Mouse (Mus musculus): ENCODE measurements around the gene Simc1.

Gene Simc1

DNA sequence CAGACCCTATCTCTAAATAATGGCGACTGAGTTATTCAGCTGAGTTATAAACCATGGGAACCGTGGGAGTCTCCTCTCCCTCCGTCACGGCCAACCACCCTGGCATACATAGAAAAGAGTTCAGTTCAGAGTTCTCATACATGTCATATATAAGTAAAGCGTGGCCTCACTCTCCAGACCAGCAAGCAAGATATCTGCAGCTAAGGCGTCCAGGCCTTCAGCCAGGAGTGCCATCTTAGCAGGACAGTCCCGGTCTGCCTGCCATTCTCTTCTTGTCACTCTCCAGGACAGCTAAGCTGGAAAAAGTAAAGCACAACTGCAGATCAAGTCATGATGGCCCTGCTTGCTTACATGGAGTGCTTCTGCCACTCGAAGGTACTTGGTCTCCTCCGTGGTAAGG, 52.6 kb downstream of the Simc1 start:
- no peak for DNase-seq

DNA sequence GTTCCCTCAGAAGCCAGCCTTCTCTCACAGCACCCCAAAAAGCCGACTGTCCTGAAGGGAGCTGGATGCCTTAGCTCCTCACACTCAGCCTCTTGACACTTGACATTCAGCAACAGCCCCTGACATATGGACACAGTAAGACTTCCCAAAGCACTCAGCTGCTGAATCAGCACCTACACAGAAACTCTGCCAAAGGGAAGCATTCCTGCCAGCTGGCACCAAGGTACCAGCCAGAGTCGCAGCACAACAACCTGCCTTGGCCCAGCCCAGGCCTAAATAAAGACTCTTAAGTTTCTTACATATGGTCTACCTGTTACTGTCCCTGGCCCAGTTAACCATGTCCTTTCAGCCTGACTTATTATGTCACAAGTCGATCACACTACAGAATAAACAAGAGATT, 53.2 kb downstream of the Simc1 start:
- DNase-seq = peak; percentile 67

DNA sequence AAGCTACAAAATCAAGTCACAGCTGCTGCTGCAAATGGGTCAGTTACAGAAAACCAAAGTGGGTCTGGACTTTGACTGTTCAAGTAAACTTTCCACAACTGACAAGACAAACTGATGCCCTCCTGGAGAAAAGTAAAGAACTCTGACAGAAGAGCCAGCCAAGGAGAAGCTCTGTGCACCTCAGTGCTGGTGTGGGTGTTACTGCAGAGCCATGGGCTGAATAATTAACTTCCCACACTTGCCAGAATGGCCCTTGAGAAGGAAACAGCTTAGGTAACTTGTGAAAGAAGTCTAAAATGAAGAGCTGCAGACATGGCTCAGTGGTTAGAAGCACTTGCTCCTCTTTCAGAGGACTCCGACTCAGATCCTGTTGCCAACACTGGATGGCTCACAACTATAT, 54.1 kb downstream of the Simc1 start:
- peak; percentile 47 for DNase-seq

DNA sequence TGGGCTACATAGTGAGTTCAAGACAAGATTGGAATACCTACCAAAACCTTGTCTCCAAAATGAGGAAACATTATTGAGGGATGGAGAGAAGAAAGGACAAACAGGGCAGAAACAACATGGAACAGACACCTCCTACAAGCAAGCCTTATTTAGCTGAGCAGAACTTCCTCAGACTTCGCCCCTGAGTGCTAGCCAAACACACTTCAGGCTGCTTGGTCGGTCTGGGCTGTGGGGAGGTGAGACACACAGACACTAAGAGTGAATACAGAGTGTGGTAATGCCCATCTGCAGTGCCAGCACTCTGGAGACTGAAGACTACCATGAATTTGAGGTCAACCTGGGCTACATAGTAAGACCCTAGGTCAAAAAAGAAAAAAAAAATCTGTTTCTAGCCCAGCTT, 56.1 kb downstream of the Simc1 start:
- DNase-seq = no peak

DNA sequence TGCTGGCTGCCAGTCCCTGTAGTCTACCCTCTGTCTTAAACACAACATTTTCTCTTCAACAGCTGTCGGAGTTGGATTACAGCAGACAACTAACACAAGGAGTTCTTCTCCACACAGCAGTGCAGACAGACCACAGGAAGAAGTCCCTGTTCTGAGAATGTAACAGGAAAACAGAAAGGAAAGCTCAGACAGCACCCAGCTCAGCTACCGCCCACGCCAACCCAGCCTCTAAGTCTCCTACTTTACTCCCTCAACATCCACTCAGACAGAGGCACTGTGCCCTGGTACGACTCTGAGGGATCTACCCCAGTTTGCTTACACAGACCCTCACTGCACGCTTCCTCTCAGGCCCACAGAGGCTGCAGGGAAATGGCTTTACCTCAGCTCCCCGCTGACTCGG, 57.0 kb downstream of the Simc1 start:
- DNase-seq = no peak

DNA sequence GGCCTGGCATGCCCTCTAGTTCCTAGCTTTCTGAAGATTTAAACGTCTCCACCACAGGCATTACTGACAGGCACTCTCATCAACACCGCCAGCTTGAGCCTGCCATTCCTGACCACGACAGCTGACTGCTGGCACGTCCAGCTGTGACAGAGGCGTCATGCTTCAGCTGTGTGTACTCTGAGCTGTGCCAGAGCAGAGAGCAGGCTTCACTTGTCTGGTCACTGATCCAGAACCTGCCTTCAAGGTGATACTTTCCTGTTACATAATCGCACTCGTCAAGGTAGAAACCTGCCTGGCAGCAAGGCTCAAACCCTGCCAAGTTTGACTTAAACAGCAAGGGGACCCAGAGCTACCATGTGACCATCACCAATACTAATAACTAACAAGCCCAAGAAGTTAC, 59.0 kb downstream of the Simc1 start:
- DNase-seq = peak; percentile 83

DNA sequence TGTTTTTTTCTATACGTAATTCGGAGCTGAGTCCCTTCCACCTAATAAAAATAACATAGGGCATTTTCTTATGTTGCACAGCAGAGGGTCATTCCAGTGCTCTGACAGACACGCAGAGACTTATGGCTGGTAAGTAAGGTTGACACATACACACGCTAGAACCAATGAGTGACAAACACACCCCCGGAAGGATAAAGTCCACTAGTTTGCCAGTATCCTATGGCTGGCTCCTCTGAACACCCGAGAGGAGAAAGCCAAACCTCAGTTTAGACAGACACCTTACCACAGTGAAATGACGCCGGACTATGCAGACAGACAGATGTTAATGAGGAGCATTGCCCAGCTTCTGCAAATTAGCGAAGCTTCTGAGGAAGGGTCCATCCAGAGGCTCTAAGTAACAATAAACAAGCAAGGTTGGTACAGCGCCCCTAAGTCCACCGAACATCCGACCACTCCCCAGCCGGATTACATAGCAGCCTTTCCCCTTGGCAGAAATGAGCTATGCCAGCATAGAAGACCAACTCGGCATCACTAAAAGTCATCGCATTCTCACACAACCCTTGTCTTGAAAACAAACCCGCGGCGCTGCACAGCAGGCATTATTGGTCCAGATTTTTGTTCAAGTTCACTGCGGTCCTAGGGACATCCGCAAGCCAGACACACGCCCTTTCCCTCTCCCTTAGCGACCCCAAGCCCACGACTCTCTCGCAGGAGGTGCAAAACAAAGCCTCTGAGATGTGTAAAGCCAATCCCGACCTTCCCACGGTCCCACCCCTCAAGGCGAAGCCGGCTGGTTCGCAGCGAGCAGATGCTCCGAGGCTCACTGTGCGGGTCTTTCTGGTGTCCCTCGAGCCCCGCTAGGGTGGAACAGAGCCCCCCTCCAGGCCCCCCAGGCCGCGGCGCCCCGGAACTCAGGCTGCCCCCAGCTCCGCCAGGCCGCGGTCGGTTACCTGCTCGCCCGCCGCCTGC, 60.9 kb downstream of the Simc1 start:
- peak; percentile 49 for DNase-seq

DNA sequence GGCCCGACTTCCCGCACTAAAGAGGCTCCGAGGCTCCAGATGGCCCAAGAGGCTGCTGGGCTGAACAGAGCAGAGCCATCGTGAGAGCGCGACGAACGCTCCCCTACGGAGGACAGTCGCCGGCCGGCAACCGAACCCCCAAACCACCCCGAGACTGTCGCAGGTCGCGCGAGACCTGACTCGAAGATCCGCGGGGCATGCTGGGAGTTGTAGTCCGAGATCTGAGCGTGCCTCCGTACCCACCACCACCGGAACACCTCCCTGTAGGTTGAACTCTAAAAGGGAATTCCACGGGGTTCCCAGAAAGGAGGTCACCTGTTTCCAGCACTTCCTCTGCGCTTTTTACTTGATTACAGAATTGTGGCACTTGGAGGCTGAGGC, 61.6 kb downstream of the Simc1 start, which contains the start of gene 4833439L19Rik:
Gene 4833439L19Rik, minus strand, starts transcription at position 235 of the 381 bp plus-strand sequence.
- DNase-seq = peak; percentile 96

DNA sequence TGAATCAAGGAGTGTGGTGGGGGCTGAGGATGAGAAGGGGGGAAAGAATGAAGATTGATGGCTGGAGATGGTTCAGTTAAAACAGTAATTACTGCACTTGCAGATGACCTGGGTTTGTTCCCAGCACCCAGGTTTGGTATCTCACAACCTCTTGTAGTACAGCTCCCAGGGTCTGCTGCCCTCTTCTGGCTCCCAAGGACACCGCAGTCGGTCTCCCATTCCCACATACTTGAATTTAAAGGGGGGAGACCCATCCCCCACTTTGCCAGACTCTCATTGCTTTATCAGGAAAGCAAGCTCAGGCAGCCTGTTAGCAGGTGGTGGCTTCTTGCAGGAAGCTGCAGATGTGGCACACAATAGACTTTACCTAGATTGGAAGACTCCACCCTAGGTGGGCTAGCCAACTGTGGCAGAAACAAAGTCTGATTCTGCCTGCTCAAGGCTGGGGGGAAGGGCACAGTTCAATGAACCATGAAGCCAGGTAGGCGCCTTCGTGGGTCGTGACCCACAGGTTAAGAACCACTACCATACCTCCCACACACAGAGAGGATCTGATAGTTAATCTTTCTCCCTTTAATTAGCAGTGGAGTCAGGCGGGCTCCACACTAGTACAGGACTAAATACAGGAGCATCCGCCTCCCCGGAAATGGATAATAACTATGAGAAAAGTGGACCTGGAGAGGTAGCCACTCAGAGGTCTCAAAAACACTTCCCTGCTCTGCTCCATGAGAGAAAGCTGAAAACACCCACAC, 62.2 kb downstream of the Simc1 start:
- DNase-seq = peak; percentile 68

DNA sequence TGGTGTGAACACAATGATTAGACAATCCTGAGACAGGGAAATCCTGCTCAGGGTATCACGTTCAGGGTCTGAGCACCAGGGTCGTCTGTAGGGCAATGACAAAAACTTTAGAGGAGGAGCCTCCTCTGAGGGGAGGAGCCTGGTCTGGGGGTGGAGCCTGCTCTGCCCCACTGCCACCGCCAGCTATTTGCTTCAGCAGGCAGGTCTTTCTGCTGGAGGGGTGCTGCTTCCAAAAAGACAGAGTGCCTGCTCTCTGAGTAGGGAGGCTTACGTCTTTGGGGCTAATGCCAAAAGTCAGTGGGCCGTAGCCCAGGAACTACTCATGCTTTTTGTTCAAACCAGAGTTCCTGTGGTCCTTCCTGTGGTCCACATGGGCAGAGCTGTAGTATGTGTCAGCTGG, 64.8 kb downstream of the Simc1 start:
- peak; percentile 31 for DNase-seq

DNA sequence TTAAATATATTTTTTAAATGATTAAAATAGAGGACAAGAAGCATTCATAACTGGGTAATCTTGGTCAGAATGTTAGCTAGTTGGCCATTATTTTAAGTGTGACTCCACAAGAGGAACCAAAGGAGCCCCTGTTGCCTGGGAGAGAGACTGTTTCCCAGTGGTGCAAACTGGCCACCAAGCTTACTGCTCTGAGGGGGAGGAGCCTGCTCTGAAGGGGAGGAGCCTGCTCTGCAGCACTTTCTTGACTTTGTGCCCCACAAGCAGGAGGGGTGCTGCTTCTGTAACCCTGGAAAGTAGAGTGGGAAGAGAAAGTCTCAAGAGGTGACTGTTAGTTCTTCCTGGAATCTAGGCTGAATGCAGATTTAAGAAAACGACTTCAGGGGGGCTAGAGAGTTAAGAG, 65.7 kb downstream of the Simc1 start:
- no peak for DNase-seq

DNA sequence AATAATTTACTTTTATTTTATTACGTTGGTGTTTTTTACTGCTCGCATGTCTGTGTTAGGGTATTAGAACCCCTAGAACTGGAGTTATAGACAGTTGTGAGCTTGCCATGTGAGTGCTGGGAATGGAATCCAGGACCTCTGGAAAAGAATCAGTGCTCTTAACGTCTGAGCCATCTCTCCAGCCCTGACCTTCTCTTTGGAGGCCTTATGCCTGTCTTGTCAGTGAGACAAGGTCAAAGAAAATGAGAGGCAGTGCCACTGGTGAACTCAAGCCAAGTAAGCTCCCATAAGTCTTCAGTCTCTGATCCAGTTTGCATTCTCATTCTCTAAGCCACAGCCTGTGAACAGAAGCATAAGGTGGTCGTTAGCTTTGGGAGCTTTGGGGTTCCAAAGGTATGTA, 67.2 kb downstream of the Simc1 start:
- no peak for DNase-seq

DNA sequence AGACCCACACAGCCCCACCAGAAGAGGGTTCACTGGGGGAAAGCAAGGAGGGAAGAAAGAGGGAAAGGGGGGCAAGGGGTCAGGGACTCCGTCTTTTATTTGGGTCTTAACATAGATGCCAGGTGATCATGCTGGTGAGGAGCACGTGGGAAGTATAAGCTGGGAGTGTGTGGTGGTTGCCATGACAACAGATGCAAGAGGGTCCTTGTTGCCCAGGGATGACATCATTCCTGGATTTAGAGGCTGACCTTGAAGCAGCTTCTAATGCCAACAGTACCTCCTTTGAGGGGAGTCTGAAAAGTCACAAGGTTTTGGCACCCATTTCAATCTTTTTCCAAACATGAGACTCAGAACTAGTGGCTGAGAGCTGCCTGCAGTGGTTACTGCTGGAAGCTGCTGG, 68.1 kb downstream of the Simc1 start:
- DNase-seq = no peak

DNA sequence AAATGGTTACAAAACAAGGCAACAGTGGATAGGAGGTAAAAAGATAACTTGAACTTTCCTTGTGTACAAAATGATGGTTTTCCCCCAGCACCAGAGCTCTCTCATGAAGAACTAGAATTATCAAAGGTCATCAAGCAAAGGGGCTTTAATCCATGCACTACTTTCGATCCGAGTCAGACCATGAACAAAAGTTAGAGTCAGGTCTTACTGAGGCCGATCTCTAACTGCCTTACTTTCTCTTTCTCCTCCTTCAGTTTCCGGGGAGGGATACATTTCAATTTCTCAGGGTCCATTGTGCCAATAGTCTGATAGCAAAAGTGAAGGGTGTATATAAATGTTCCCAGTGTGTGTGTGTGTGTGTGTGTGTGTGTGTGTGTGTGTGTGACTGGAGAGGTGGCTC, 69.0 kb downstream of the Simc1 start:
- no peak for DNase-seq

DNA sequence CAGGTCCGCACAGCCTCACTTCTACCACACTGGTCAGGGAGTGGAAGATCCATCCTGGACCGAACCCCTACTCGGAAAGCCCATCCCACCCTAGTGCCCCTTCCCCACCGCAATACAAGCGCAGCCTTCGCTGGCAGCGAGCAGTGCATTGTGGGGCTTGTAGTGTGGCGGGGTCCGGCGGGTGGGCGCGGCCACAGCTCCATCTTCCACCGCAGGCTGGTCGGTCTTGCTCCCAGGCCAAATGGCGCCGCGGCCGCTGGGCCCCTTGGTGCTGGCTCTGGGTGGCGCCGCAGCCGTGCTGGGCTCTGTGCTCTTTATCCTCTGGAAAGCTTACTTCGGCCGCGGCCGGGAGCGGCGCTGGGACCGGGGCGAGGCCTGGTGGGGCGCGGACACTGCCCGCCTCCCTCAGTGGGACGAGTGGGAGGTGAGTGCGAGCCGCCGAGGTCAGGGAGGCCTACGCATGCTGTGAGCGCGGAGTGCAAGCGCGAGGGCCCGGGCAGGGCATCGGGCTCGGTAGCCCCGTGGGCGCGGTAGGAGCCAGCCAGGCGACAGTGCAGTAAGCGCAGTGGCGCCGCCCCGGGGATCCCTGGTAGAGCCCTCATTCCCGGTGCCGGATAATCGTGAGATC, 71.4 kb downstream of the Simc1 start, which contains the start of gene Arl10:
Gene Arl10, plus strand, starts transcription at position 162 of the 628 bp plus-strand sequence.
- DNase-seq = peak; percentile 87

DNA sequence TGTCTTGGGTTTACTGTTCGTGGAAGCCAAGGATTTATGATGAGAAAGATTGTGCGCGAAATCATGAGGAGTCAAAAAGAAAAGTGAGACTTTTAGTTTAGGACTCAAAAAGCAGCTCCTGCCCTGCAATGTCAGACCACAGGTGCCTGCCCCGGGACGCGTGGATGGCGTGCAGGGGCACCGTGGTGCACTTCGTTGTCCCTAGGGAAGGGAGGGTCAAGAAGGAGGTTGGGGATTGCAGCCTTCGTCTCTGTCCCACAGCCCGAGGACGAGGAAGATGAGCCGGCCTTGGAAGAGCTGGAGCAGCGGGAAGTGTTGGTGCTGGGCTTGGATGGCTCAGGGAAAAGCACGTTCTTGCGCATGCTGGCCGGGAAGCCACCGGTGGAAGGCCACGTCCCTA, 71.9 kb downstream of the Simc1 start:
- no peak for DNase-seq

DNA sequence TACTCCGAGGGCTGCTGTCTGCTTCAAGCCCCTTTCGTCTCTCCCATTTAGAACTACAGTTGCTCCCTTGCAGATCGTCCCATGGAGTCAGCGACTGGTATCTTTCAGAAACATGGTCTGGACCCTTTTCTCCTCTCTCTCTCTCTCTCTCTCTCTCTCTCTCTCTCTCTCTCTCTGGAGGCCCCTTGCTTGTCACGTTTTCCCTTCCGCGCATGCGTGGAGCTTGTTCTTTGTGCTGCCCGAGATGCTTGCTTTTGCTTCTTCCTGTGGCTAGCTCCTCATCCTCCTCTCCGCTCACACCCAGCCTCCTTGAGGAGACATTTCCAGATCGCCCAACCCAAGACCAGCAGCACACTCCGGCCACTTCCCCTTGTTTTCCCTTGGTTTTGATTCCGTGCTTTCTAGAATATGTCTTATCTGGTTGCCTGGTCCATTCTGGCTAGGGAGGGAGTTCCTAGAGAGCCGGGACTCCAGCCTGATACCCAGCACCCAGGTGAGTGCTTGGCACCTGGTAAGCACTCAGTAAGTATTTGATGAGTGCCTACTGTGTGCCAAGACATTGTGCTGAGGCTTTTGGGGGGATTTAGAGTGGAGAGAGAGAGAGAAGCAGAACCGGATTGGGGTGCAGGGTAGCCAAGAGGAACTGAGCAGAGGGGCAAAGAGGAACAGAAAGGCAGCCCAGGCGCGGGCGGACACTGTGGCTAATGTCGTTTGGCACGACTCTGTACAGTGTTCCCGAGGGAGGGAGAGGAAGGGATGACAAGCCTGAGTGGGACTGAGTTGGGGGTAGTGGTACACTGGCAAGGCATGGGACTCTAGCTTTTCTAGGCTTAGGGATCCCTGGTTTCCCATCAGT, 74.3 kb downstream of the Simc1 start:
- DNase-seq = no peak

DNA sequence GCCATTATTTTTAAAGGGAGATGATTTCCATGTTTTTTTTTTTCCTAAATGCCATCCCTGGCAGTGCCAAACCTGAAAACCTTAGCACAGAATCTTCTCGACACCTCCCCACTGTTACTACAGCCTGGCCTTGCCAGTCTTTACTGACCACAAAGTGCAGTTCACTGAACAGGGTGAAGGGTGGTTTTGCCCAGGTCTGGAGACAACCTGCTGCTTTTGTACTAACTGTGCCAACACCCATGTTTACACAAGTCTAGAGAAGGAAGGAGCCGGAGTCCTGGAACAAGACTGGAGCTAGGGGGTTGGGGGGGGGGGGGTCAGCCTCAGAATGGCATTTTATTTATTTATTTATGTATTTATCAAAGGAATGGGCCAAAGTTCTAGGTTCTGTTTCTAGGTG, 77.8 kb downstream of the Simc1 start:
- DNase-seq = no peak

DNA sequence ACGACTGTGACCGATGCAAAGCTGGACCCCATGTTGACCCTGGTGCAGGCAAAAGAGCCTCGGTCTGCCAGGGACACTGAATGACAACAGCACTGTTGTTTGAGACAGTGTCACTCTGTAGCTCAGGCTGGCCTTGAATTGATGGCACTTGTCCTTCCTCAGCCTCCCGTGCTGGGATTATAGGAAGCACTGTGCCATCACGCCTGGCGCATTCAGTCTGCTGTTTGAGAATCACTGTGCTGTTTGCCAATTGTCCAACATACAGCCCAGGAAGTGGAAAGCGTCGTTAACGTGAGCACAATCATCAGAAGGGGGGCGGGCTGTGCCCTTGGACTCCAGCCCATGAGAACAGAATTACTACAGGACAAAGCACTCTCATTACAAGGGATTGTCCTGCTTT, 78.5 kb downstream of the Simc1 start:
- no peak for DNase-seq

DNA sequence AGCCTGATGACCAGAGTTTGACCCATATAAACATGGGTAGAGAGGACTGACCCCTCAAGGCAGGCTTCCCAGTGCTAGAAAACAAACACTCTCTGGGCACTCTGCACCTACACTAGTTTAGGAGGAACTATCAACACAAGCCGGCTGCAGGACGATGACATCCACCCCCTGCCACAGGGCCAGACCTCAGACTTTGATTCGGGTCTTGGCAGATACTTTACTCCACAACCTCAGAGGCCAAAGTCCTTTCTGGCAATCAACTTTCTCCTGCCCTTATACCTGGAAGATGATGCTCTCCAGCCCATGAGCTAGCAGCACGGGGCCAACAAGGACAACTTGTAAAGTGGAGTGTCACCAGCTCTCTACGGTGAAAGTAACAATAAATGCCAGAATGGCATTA, 79.3 kb downstream of the Simc1 start:
- DNase-seq = peak; percentile 24

DNA sequence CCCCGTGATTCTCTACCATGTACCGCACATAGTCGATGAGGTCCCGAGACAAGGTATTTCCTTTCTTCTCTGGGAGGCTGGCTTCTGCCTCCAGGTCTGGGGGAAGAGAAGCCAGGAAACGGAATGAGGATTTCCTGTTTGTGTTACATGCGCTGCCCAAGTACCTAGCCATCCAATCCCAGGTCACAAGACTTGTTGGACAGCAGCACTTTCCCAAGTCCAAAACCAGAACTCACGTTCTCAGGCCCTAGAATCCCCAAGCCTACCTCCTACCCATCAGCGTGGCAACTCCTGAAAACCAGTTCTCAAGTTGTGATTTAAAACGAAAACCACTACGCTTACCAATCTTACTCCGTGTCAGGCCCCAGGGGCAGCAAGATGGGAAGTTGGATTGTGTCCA, 82.3 kb downstream of the Simc1 start:
- DNase-seq = no peak

DNA sequence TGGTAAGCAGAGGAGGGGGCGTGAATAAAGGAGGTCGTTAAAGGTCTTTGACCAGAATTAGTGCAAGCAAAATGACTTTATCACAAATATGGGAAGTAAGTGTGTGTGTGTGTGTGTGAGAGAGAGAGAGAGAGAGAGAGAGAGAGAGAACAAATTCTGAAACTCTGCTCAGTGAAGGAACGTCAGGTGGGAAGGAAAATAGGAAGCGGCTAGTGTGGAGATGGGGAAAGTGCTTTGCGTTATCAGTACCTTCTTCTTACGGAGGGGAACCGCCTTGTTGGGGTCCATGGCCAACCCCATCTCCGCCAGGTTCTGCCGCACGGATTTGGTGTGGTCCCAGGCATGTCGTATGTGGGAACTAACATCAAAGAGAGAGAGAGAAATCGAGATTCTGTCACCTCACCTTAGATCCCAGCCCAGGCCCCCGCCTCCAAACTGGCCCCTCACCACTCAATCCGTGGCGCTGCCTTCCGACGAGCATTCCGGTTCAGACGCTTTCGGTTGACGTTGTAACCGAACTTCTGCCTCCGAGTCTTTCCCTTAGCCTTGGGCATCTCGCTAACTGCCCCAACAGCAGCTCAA, 85.9 kb downstream of the Simc1 start:
- no peak for DNase-seq

Measured in kidney, adult 18-20 months (tissue).